Mouse (Mus musculus) retina, embryonic 14.5 days (tissue): ENCODE measurements at regions not wholly inside any gene's neighbourhood (a gene's known extent, or its start where the extent isn't known, plus 50 kb on each side); places are given as distances from the start of the nearest gene placed in this dataset.

Experiments
- DNase-seq: peaks from one replicate; pipeline ENCODE4 v3.0.0-alpha.2; 2015; ENCODE audit warnings: low spot score

GRCm38 (mm10) chr16:84039946-84040345 lies 475.0 kb upstream of the A730009L09Rik start:
- peak; percentile 7 for DNase-seq

- DNase-seq = no peak
Observed at GRCm38 (mm10) chr16:84042010-84042449, 472.9 kb upstream of the A730009L09Rik start.

- DNase-seq = no peak
Observed at GRCm38 (mm10) chr16:84045333-84045732, 469.6 kb upstream of the A730009L09Rik start.
